Mouse (Mus musculus): Measurements from ENCODE around the gene Myl7.
"Not testable (repeated sequence)": the region's sequence is repeated elsewhere in the genome, so short reads cannot be mapped to it uniquely, and the experiment has no call there.

Gene Myl7

GRCm38 (mm10) chr11:5898531-5898930, at the start of gene Myl7:
Gene Myl7 (minus strand): TSS chr11:5898782.
- DNase-seq: no peak

DNA sequence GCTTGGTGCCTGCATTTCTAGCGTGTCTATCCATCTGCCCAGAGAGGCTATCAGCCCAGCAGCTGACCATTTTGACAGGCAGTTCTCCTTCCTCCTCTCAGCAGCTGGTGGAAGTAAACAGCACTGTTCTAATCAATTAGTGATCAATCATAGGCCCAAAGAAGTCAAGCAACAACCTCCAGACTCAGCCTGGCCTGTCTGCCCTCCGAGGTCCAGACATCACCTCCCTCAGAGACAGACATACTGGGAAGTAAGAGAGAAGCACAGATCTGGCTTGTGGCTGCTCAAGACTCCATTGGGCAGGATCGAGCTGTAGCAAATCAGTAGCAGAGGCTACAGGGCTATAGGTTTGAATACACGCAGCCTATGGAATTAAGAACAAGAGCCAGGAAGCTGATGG, 49.2 kb upstream of the Myl7 start:
- no peak for DNase-seq

DNA sequence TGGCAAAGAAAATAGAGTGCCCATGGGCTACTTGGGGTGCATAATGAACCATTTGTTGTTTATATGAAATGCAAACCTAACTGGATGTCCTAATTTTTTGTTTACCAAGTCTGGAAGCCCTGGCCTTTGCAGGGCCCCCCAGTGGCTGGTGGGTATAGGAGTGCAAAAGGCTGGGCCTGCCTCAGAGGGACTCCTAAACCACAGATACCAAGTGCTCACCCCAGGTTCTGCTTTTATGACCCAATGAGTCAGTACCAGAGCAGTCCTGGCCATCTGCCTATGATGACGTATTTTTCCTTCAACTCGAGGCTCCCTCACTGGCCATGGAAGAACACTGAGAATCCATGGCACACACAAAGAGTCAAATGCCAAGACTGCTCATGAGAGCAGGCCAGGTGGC, 46.5 kb upstream of the Myl7 start:
- no peak for DNase-seq

- DNase-seq: no peak
These were observed 44.4 kb upstream of the Myl7 start for GRCm38 (mm10) chr11:5942966-5943365.

DNA sequence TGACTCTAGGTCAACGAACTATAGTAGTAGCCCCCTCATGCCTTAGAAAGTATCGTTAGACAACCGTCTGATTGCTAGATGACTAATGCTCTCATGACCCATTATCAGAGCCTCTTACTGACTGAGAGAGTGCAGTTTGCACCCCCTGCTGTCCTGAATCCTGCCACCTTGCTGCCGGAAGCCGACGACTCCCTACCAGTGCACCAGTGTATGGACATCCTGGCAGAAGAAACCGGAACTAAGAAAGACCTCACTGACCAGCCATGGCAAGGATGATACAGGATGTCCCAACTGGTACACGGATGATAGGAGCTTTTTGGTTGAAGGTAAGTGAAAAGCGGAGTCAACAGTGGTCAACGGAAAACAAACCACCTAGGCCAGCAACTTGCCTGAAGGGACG, 35.9 kb upstream of the Myl7 start:
- DNase-seq: not testable (repeated sequence)

DNA sequence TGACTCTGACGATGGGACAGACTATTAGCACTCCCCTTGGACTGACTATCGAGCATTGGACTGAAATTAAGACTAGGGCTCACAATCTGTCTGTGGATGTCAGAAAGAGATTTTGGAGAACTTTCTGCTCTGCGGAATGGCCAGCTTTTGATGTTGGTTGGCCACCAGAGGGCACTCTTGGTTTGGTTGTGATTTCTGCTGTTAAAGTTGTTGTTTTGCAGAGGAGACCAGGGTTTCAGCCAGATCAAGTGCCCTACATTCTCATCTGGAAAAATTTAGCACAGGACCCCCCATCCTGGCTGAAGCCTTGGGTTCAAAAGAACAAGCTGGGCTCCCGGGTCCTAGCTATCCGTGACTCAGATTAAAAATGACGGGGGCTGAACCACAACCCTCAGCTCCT, 33.4 kb upstream of the Myl7 start:
- peak; percentile 45 to 55 for DNase-seq

- DNase-seq: no peak
These were observed 32.0 kb upstream of the Myl7 start for GRCm38 (mm10) chr11:5930578-5930977.

DNA sequence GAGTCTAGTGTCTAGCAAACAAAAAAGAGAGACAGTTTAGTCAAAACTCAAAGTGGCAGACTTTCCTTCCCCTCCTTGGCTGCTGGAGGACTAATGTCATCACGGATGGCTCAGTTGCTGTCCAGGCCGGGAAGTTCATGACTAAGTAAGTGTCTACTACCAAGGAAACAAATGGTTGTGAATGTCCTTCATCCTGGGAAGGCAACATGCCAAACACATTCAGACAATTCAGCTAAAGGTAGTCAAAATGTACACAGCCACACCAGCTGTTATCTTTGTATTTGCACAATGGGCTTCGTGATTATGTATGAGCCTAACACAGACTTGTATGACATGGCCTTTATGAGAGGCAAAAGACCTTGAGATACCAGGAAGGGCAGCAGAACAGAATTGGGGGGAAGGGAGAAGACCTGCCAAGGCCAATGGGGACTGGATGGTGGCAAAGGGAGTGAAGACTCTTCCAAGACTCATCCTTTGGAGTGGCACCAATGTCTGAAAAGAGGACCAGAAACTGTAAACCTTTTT, 28.2 kb upstream of the Myl7 start:
- no peak for DNase-seq

GRCm38 (mm10) chr11:5924699-5925098, 26.1 kb upstream of the Myl7 start:
- DNase-seq: no peak

DNA sequence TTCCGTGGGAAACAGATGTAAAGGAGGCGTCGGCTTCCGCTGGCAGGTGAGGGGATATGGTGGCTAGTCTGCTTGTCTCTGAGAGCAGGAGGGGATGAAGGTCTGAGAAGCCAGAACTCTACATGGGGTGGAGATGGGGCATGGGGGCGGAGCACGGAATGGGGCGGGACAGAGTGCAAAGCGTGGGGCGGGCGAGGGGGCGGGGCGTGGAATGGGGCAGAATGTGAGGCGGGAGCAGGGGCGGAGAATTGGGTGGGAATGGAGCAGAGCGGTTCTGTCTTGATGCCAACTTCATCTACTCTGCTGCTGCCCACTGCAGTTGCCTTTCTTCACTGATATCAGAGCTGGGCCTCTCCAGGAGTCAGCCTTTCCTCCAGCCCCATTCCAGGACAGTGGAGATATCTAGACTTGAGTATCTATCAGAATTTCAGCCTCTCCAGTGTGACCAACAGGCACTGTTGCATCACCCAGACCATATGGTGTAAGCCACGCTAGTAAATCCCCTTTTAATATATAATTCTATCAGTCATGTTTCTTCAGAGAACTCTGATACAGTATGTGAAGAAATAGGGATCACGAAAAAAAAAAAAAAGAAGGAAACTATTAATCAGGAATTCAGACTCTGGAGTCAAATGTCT, 21.9 kb upstream of the Myl7 start:
- DNase-seq: peak; percentile 16 to 24

- DNase-seq: no peak
These were observed 21.0 kb upstream of the Myl7 start for GRCm38 (mm10) chr11:5919606-5920005.

DNA sequence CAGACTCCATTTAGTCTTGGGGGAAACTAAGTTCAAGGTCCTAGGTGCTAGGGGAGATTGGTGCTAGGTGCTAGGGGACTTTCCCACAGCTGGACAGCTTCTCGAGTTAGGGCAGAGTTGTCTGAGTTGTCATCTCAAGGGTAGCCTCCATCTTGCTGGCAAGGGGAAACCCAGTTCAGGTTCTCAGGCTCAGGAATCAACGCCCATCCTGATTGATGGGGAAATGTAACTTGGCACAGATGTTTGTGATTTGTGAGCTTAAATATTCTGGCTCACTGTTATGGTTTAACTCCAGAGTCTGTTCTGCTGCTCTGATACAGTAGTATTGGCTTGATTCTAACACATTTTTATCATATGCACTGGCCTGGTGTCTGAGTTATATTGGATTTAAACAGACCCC, 19.5 kb upstream of the Myl7 start:
- no peak for DNase-seq

DNA sequence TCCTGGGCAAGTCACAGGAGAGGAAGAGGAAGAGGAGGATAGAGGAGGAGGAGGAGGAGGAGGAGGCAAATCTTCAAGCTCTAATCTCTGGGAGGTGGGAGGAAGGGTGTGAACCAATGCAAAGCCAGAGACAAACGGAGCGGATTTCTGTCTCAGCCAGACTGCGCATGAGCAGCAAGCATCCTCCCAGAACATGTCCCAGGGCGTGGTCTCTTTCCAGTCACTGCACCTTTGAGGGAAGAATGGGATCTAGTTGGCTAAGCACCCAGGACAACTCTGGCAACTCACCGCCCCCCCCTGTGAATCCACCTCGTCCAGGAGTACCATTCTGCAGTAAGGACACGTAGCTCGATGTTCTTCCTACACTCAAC, 17.6 kb upstream of the Myl7 start:
- no peak for DNase-seq

DNA sequence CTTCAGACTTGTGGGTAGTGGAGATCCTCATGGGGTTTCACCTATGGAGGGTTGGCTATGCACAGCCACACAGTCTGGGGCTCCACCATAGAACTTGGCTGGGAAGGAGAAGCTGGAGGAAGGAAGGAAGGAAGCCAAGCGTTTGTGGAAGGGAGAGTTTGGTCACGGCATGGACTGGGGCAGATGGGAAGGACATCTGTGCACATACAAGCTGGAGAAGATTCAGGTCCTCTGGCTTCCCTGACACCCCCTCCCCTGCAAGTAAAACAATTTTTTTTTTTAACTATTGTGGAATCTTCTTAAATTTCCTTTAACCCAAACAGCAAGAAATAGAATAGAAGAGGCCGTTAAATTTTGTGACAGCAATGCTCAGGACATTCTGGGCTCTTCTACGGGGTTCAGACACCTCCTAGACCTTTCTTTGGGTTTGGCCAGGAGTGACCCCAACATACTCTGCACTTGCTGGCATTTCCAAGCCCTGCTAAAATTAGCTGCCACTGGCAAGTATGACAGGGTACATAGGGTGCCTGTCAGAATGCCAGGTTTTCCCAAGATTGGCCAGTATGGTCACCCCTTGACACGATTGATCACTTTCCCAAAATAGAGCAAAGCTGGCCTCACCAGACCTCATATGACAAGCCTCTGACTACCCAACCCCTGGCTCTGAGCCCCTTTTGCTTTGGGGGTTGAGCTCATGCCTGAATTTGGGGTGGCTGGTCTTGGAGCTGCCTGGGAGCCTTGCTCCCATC, 17.0 kb upstream of the Myl7 start:
- DNase-seq: no peak

- no peak for DNase-seq
These were observed 16.4 kb upstream of the Myl7 start for GRCm38 (mm10) chr11:5914940-5915339.

- DNase-seq: no peak
These were observed 15.4 kb upstream of the Myl7 start for GRCm38 (mm10) chr11:5913936-5914335.

GRCm38 (mm10) chr11:5913256-5913655, 14.7 kb upstream of the Myl7 start:
- DNase-seq: no peak

GRCm38 (mm10) chr11:5912635-5913034, 14.1 kb upstream of the Myl7 start:
- DNase-seq: peak; percentile 52 to 62

- DNase-seq: no peak
These were observed 10.1 kb upstream of the Myl7 start for GRCm38 (mm10) chr11:5908642-5909041.

DNA sequence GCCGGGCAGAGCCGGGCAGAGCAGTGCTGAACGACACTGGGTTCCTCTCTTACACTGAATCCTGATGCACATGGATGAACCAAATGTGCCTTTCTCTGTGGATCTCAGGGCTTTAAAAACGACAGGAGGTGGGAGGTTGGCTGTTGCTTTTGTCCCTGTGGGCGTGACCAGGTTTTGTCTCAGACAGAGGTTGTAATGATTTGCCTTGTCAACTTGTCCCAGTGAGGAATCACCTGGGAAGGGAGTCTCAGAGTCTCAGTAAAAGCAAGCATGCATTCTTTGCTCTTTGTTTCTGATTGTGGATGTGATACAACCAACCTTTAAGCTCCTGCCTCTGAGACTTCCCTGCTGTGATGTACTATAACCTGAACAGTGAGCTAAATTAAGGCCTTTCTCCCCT, 8.5 kb upstream of the Myl7 start:
- no peak for DNase-seq

GRCm38 (mm10) chr11:5905778-5906518, 7.4 kb upstream of the Myl7 start:
- DNase-seq: no peak

DNA sequence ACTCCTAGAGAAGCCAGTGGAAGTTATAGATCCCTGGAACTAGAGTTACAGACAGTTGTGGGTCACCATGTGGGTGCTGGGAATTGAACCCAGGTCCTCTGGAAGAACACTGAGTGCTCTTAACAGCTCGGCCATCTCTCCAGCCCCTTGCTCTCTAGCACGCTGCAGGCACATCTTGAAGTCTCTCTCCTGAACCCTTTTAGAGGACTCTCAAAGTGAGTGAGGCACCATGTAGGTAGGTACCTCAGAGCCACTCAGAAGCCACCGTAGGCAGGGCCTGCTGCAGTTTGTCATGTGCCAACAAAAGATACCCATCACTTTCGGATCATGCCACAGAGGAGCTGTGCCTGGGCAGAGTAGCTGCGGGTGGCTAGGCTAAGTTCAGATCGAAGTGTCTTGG, 6.3 kb upstream of the Myl7 start:
- no peak for DNase-seq

DNA sequence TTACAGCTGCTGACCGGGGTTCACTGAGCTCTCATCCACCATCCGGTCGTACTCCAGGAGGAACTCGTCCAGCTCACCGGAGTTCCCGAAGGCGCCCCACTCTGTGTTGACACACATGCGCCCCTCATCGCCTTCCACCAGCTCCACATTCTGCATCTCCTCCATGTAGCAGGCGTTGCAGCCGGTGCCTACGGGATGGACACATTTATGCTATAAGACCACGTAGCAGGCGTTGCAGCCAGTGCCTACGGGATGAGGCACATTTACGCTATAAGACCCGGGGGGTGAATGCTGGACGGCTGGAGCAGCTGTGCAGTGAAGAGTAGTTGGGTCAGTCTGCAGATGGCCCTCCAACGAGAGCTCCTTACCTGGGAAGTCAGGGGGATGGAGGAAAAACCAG, 5.8 kb upstream of the Myl7 start:
- no peak for DNase-seq

GRCm38 (mm10) chr11:5903844-5904243, 5.3 kb upstream of the Myl7 start:
- no peak for DNase-seq
